Mouse (Mus musculus): ENCODE measurements around the gene Nfe2l2. TPM values are rescaled to one million over a fixed set of nuclear protein-coding genes. Genes with fewer than 3 reads are reported as not detected.

The Nfe2l2 gene
- polyA plus RNA-seq, 1 experiment from 2014 or later: 55.3 TPM

- Histone ChIP-seq H3K36me3 (ENCODE audit: control insufficient read depth, insufficient read depth, low read length) (peaks cover 28% of the 10 kb centered on the region), H3K4me1 (ENCODE audit: control insufficient read depth in 2 of 2, insufficient read depth in 2 of 2, low read length in 2 of 2) (peaks cover 23 to 54% of the 10 kb centered on the region in 2 experiments), H3K9me3 (ENCODE audit: control insufficient read depth, low read length) (no peaks in the 10 kb centered on the region), H3K27me3 (ENCODE audit: control insufficient read depth, insufficient read depth, low read length) (no peaks in the 10 kb centered on the region), H3K4me2 (ENCODE audit: low read length) (peak overlapping the region; percentile 17), H3K4me3 (ENCODE audit: control insufficient read depth in 1 of 2, insufficient read depth in 1 of 2, low read depth in 1 of 2, low read length in 2 of 2) (no peak overlapping the region), H3K27ac (replicated peaks in 1 of 2; ENCODE audit: control insufficient read depth in 1 of 2, insufficient read depth in 1 of 2, low read depth in 2 of 2, low read length in 2 of 2) (peak overlapping the region; percentile 73 to 89), H3K9ac (ENCODE audit: low read length) (no peak overlapping the region)
- ATAC-seq (ENCODE audit: insufficient number of reproducible peaks, insufficient read depth, low FRiP score, low read depth): no peak
- 21% methylated on average over 7 of the region's 7 CpGs for WGBS
These were observed 23.0 kb downstream of the Nfe2l2 start for GRCm38 (mm10) chr2:75681439-75681838.

GRCm38 (mm10) chr2:75679947-75680346 is 24.5 kb downstream of the Nfe2l2 start:
- no peak overlapping the region for H3K9ac ChIP-seq (ENCODE audit: low read length)
- H3K4me2 ChIP-seq (ENCODE audit: low read length): no peak overlapping the region
- peaks cover 18 to 48% of the 10 kb centered on the region in 2 experiments for H3K4me1 ChIP-seq (ENCODE audit: control insufficient read depth in 2 of 2, insufficient read depth in 2 of 2, low read length in 2 of 2)
- H3K27me3 ChIP-seq (ENCODE audit: control insufficient read depth, insufficient read depth, low read length): no peaks in the 10 kb centered on the region
- no peaks in the 10 kb centered on the region for H3K9me3 ChIP-seq (ENCODE audit: control insufficient read depth, low read length)
- no peak for ATAC-seq (ENCODE audit: insufficient number of reproducible peaks, insufficient read depth, low FRiP score, low read depth)
- WGBS: 96% methylated on average over 8 of the region's 8 CpGs
- H3K36me3 ChIP-seq (ENCODE audit: control insufficient read depth, insufficient read depth, low read length): peaks cover 40% of the 10 kb centered on the region
- H3K4me3 ChIP-seq (ENCODE audit: control insufficient read depth in 1 of 2, insufficient read depth in 1 of 2, low read depth in 1 of 2, low read length in 2 of 2): no peak overlapping the region
- H3K27ac ChIP-seq (replicated peaks in 1 of 2; ENCODE audit: control insufficient read depth in 1 of 2, insufficient read depth in 1 of 2, low read depth in 2 of 2, low read length in 2 of 2): no peak overlapping the region

GRCm38 (mm10) chr2:75676567-75676966 is 27.9 kb downstream of the Nfe2l2 start:
- Histone ChIP-seq H3K9ac (ENCODE audit: low read length) (0 out of 2 replicates have a peak overlapping the region, but pooled peaks have one; percentile 39), H3K27ac (replicated peaks in 1 of 2; ENCODE audit: control insufficient read depth in 1 of 2, insufficient read depth in 1 of 2, low read depth in 2 of 2, low read length in 2 of 2) (peak overlapping the region; percentile 54 to 74), H3K4me3 (ENCODE audit: control insufficient read depth in 1 of 2, insufficient read depth in 1 of 2, low read depth in 1 of 2, low read length in 2 of 2) (no peak overlapping the region), H3K36me3 (ENCODE audit: control insufficient read depth, insufficient read depth, low read length) (peaks cover 47% of the 10 kb centered on the region), H3K4me1 (ENCODE audit: control insufficient read depth in 2 of 2, insufficient read depth in 2 of 2, low read length in 2 of 2) (peaks cover 8 to 20% of the 10 kb centered on the region in 2 experiments), H3K9me3 (ENCODE audit: control insufficient read depth, low read length) (no peaks in the 10 kb centered on the region), H3K27me3 (ENCODE audit: control insufficient read depth, insufficient read depth, low read length) (no peaks in the 10 kb centered on the region), H3K4me2 (ENCODE audit: low read length) (peak overlapping the region; percentile 6)
- ATAC-seq (ENCODE audit: insufficient number of reproducible peaks, insufficient read depth, low FRiP score, low read depth): peak; percentile 61
- WGBS: 40% methylated on average over 14 of the region's 14 CpGs

- Histone ChIP-seq H3K27me3 (ENCODE audit: control insufficient read depth, insufficient read depth, low read length) (no peaks in the 10 kb centered on the region), H3K4me3 (ENCODE audit: control insufficient read depth in 1 of 2, insufficient read depth in 1 of 2, low read depth in 1 of 2, low read length in 2 of 2) (no peak overlapping the region), H3K9ac (ENCODE audit: low read length) (no peak overlapping the region), H3K27ac (replicated peaks in 1 of 2; ENCODE audit: control insufficient read depth in 1 of 2, insufficient read depth in 1 of 2, low read depth in 2 of 2, low read length in 2 of 2) (no peak overlapping the region), H3K36me3 (ENCODE audit: control insufficient read depth, insufficient read depth, low read length) (peaks cover 34% of the 10 kb centered on the region), H3K9me3 (ENCODE audit: control insufficient read depth, low read length) (no peaks in the 10 kb centered on the region), H3K4me1 (ENCODE audit: control insufficient read depth in 2 of 2, insufficient read depth in 2 of 2, low read length in 2 of 2) (peaks cover 3 to 12% of the 10 kb centered on the region in 2 experiments; a peak in 3 of 4 replicates), H3K4me2 (ENCODE audit: low read length) (no peak overlapping the region)
- 70% methylated on average over 3 of the region's 3 CpGs for WGBS
- no peak for ATAC-seq (ENCODE audit: insufficient number of reproducible peaks, insufficient read depth, low FRiP score, low read depth)
These were observed 31.9 kb downstream of the Nfe2l2 start for GRCm38 (mm10) chr2:75672561-75672960.

GRCm38 (mm10) chr2:75671337-75671660 is 33.1 kb downstream of the Nfe2l2 start:
- 87% methylated on average over 2 of the region's 2 CpGs for WGBS
- H3K36me3 ChIP-seq (ENCODE audit: control insufficient read depth, insufficient read depth, low read length): peaks cover 24% of the 10 kb centered on the region
- no peak overlapping the region for H3K4me2 ChIP-seq (ENCODE audit: low read length)
- H3K4me3 ChIP-seq (ENCODE audit: control insufficient read depth in 1 of 2, insufficient read depth in 1 of 2, low read depth in 1 of 2, low read length in 2 of 2): no peak overlapping the region
- H3K4me1 ChIP-seq (ENCODE audit: control insufficient read depth in 2 of 2, insufficient read depth in 2 of 2, low read length in 2 of 2): peaks cover 0 to 6% of the 10 kb centered on the region in 2 experiments; a peak in 2 of 4 replicates
- ATAC-seq (ENCODE audit: insufficient number of reproducible peaks, insufficient read depth, low FRiP score, low read depth): no peak
- no peak overlapping the region for H3K27ac ChIP-seq (replicated peaks in 1 of 2; ENCODE audit: control insufficient read depth in 1 of 2, insufficient read depth in 1 of 2, low read depth in 2 of 2, low read length in 2 of 2)
- no peaks in the 10 kb centered on the region for H3K27me3 ChIP-seq (ENCODE audit: control insufficient read depth, insufficient read depth, low read length)
- no peak overlapping the region for H3K9ac ChIP-seq (ENCODE audit: low read length)
- H3K9me3 ChIP-seq (ENCODE audit: control insufficient read depth, low read length): no peaks in the 10 kb centered on the region

- no peak overlapping the region for H3K4me2 ChIP-seq (ENCODE audit: low read length)
- ATAC-seq (ENCODE audit: insufficient number of reproducible peaks, insufficient read depth, low FRiP score, low read depth): no peak
- H3K9me3 ChIP-seq (ENCODE audit: control insufficient read depth, low read length): no peaks in the 10 kb centered on the region
- H3K4me1 ChIP-seq (ENCODE audit: control insufficient read depth in 2 of 2, insufficient read depth in 2 of 2, low read length in 2 of 2): no peaks in the 10 kb centered on the region
- H3K9ac ChIP-seq (ENCODE audit: low read length): no peak overlapping the region
- no peaks in the 10 kb centered on the region for H3K27me3 ChIP-seq (ENCODE audit: control insufficient read depth, insufficient read depth, low read length)
- H3K4me3 ChIP-seq (ENCODE audit: control insufficient read depth in 1 of 2, insufficient read depth in 1 of 2, low read depth in 1 of 2, low read length in 2 of 2): no peak overlapping the region
- WGBS: 78% methylated on average over 6 of the region's 6 CpGs
- peaks cover 21% of the 10 kb centered on the region for H3K36me3 ChIP-seq (ENCODE audit: control insufficient read depth, insufficient read depth, low read length)
- no peak overlapping the region for H3K27ac ChIP-seq (replicated peaks in 1 of 2; ENCODE audit: control insufficient read depth in 1 of 2, insufficient read depth in 1 of 2, low read depth in 2 of 2, low read length in 2 of 2)
These were observed 33.8 kb downstream of the Nfe2l2 start for GRCm38 (mm10) chr2:75670446-75671336.

- Histone ChIP-seq H3K4me3 (ENCODE audit: control insufficient read depth in 1 of 2, insufficient read depth in 1 of 2, low read depth in 1 of 2, low read length in 2 of 2) (no peak overlapping the region), H3K9ac (ENCODE audit: low read length) (no peak overlapping the region), H3K4me1 (ENCODE audit: control insufficient read depth in 2 of 2, insufficient read depth in 2 of 2, low read length in 2 of 2) (no peaks in the 10 kb centered on the region), H3K36me3 (ENCODE audit: control insufficient read depth, insufficient read depth, low read length) (peaks cover 19% of the 10 kb centered on the region), H3K27ac (replicated peaks in 1 of 2; ENCODE audit: control insufficient read depth in 1 of 2, insufficient read depth in 1 of 2, low read depth in 2 of 2, low read length in 2 of 2) (no peak overlapping the region), H3K4me2 (ENCODE audit: low read length) (no peak overlapping the region), H3K9me3 (ENCODE audit: control insufficient read depth, low read length) (no peaks in the 10 kb centered on the region), H3K27me3 (ENCODE audit: control insufficient read depth, insufficient read depth, low read length) (no peaks in the 10 kb centered on the region)
- no peak for ATAC-seq (ENCODE audit: insufficient number of reproducible peaks, insufficient read depth, low FRiP score, low read depth)
- WGBS: 48% methylated on average over 14 of the region's 14 CpGs
These were observed 34.7 kb downstream of the Nfe2l2 start for GRCm38 (mm10) chr2:75669491-75670445.
